Mouse (Mus musculus) MEL (cell line): ENCODE data around the gene Cybc1. TPM values are rescaled to one million over a fixed set of nuclear protein-coding genes. Genes with fewer than 3 reads are reported as not detected.

Experiments
- DNase-seq: peaks from one replicate; pipeline ENCODE4 v3.0.0; 2011; ENCODE audit warnings: low read depth, low spot score
- H3K27ac ChIP-seq: 2 replicates; pipeline ENCODE4 v1.5.1; 2012; ENCODE audit warnings: low read depth, mild to moderate bottlenecking, control low read depth, low read length, moderate library complexity; ENCODE audit not compliant: control insufficient read depth
- H3K27me3 ChIP-seq, 2 experiments: fragments of 150-350 bp in 1 of 2; sonication (generic) in 1 of 2; 2 replicates each; pipeline ENCODE4 v1.6.1; 2012; ENCODE audit warnings: low read length in 2 of 2, mild to moderate bottlenecking in 2 of 2, improper control_type of control experiment in 1 of 2, moderate library complexity in 1 of 2; ENCODE audit not compliant: insufficient read depth in 2 of 2, control insufficient read depth in 1 of 2
- H3K36me3 ChIP-seq, 2 experiments: 2 replicates each; pipeline ENCODE4 v1.6.1; 2012 to 2014; ENCODE audit warnings: low read length in 2 of 2, improper control_type of control experiment in 1 of 2, inconsistent platforms in 1 of 2, mild to moderate bottlenecking in 1 of 2; ENCODE audit not compliant: insufficient read depth in 2 of 2, control insufficient read depth in 1 of 2
- H3K4me1 ChIP-seq, 2 experiments: fragments of 150-350 bp in 1 of 2; sonication (generic) in 1 of 2; 2 replicates each; pipeline ENCODE4 v1.6.1; 2012; ENCODE audit warnings: low read length in 2 of 2, improper control_type of control experiment in 1 of 2, mild to moderate bottlenecking in 1 of 2; ENCODE audit not compliant: insufficient read depth in 2 of 2, control insufficient read depth in 1 of 2
- H3K4me3 ChIP-seq, 2 experiments: fragments of 150-350 bp in 1 of 2; sonication (generic) in 1 of 2; 2 replicates each; pipeline ENCODE4 v1.5.1; 2012; ENCODE audit warnings: low read depth in 2 of 2, low read length in 2 of 2, mild to moderate bottlenecking in 2 of 2, moderate library complexity in 2 of 2, control low read depth in 1 of 2, improper control_type of control experiment in 1 of 2; ENCODE audit not compliant: control insufficient read depth in 1 of 2, insufficient read depth in 1 of 2
- H3K79me2 ChIP-seq: 2 replicates; pipeline ENCODE4 v1.6.1; 2012; ENCODE audit warnings: mild to moderate bottlenecking, low read length, moderate library complexity; ENCODE audit not compliant: control insufficient read depth, poor library complexity, insufficient read depth
- H3K9ac ChIP-seq: 2 replicates; pipeline ENCODE4 v1.6.1; 2012; ENCODE audit warnings: low read depth, mild to moderate bottlenecking, control low read depth, low read length, moderate library complexity; ENCODE audit not compliant: control insufficient read depth, poor library complexity, severe bottlenecking
- H3K9me3 ChIP-seq: fragments of 150-350 bp; sonication (generic); replicated peaks from 2 replicates; pipeline ENCODE4 v1.6.1; 2012; ENCODE audit warnings: mild to moderate bottlenecking, low read length, improper control_type of control experiment, moderate library complexity; ENCODE audit not compliant: insufficient read depth
- BHLHE40 ChIP-seq: IDR thresholded peaks from 2 replicates; pipeline ENCODE4 v1.6.1; 2012; ENCODE audit warnings: low read depth, mild to moderate bottlenecking, inconsistent platforms, low read length, improper control_type of control experiment, borderline replicate concordance
- CHD1 ChIP-seq: IDR thresholded peaks from 2 replicates; pipeline ENCODE4 v1.6.1; 2012; ENCODE audit warnings: low read depth, mild to moderate bottlenecking, inconsistent platforms, low read length, improper control_type of control experiment
- CTCF ChIP-seq, 3 experiments: IDR thresholded peaks in 2 of 3; conservative IDR thresholded peaks in 1 of 3; 2 replicates each; pipeline ENCODE4 v1.5.1; 2011 to 2012; ENCODE audit warnings: low read length in 3 of 3, low read depth in 2 of 3, mild to moderate bottlenecking in 2 of 3, improper control_type of control experiment in 1 of 3, inconsistent platforms in 1 of 3, mixed read lengths in 1 of 3, moderate library complexity in 1 of 3; ENCODE audit not compliant: control insufficient read depth in 1 of 3, insufficient read depth in 1 of 3, poor library complexity in 1 of 3, severe bottlenecking in 1 of 3
- E2F4 ChIP-seq: IDR thresholded peaks from 2 replicates; pipeline ENCODE4 v1.6.1; 2011; ENCODE audit warnings: low read depth, low read length, improper control_type of control experiment, borderline replicate concordance
- ETS1 ChIP-seq: IDR thresholded peaks from 2 replicates; pipeline ENCODE4 v1.6.1; 2012; ENCODE audit warnings: low read depth, mild to moderate bottlenecking, inconsistent platforms, low read length, improper control_type of control experiment, moderate library complexity
- GABPA ChIP-seq: IDR thresholded peaks from 2 replicates; pipeline ENCODE4 v1.6.1; 2012; ENCODE audit warnings: low read depth, mild to moderate bottlenecking, inconsistent platforms, low read length, improper control_type of control experiment, moderate library complexity
- GATA1 ChIP-seq: IDR thresholded peaks from 2 replicates; pipeline ENCODE4 v1.6.1; 2011; ENCODE audit warnings: low read depth, low read length, improper control_type of control experiment
- KAT2A ChIP-seq: conservative IDR thresholded peaks from 2 replicates; pipeline ENCODE4 v1.6.1; 2012; ENCODE audit warnings: low read depth, low read length, improper control_type of control experiment, inconsistent platforms
- MAX ChIP-seq: IDR thresholded peaks from 2 replicates; pipeline ENCODE4 v1.6.1; 2011; ENCODE audit warnings: low read length, improper control_type of control experiment
- MAZ ChIP-seq: IDR thresholded peaks from 2 replicates; pipeline ENCODE4 v1.6.1; 2012; ENCODE audit warnings: low read depth, mild to moderate bottlenecking, inconsistent platforms, low read length, improper control_type of control experiment
- MEF2A ChIP-seq: IDR thresholded peaks from 2 replicates; pipeline ENCODE4 v1.6.1; 2014; ENCODE audit warnings: low read depth, mild to moderate bottlenecking, inconsistent platforms, low read length, improper control_type of control experiment; ENCODE audit not compliant: poor library complexity, insufficient replicate concordance, severe bottlenecking; ENCODE audit errors: extremely low read depth
- MYC ChIP-seq: IDR thresholded peaks from 2 replicates; pipeline ENCODE4 v1.6.1; 2011; ENCODE audit warnings: low read depth, mild to moderate bottlenecking, low read length, improper control_type of control experiment, moderate library complexity
- POLR2A ChIP-seq, 2 experiments: IDR thresholded peaks; 2 replicates each; pipeline ENCODE4 v1.6.1; 2011 to 2012; ENCODE audit warnings: low read length in 2 of 2, mild to moderate bottlenecking in 2 of 2, control low read depth in 1 of 2, improper control_type of control experiment in 1 of 2, low read depth in 1 of 2, moderate library complexity in 1 of 2; ENCODE audit not compliant: control insufficient read depth in 1 of 2, insufficient read depth in 1 of 2, poor library complexity in 1 of 2
- RAD21 ChIP-seq: IDR thresholded peaks from 2 replicates; pipeline ENCODE4 v1.6.1; 2011; ENCODE audit warnings: mild to moderate bottlenecking, low read depth, low read length, improper control_type of control experiment
- RCOR1 ChIP-seq: IDR thresholded peaks from 2 replicates; pipeline ENCODE4 v1.6.1; 2012; ENCODE audit warnings: low read depth, mild to moderate bottlenecking, inconsistent platforms, low read length, improper control_type of control experiment
- SIN3A ChIP-seq: IDR thresholded peaks from 2 replicates; pipeline ENCODE4 v1.6.1; 2012; ENCODE audit warnings: low read length, improper control_type of control experiment, inconsistent platforms
- SMC3 ChIP-seq: IDR thresholded peaks from 2 replicates; pipeline ENCODE4 v1.6.1; 2011; ENCODE audit warnings: low read depth, low read length, improper control_type of control experiment
- TAL1 ChIP-seq: IDR thresholded peaks from 2 replicates; pipeline ENCODE4 v1.6.1; 2012; ENCODE audit warnings: mild to moderate bottlenecking, inconsistent platforms, low read length, moderate library complexity, mixed read lengths
- UBTF ChIP-seq: IDR thresholded peaks from 2 replicates; pipeline ENCODE4 v1.6.1; 2012; ENCODE audit warnings: low read depth, mild to moderate bottlenecking, inconsistent platforms, low read length, improper control_type of control experiment, moderate library complexity, borderline replicate concordance; ENCODE audit not compliant: insufficient read depth
- USF1 ChIP-seq: IDR thresholded peaks from 2 replicates; pipeline ENCODE4 v1.6.1; 2014; ENCODE audit warnings: low read depth, mild to moderate bottlenecking, inconsistent platforms, low read length, improper control_type of control experiment, moderate library complexity
- ZC3H11A ChIP-seq: IDR thresholded peaks from 2 replicates; pipeline ENCODE4 v1.6.1; 2012; ENCODE audit warnings: low read depth, mild to moderate bottlenecking, inconsistent platforms, low read length, improper control_type of control experiment
- ZNF384 ChIP-seq: IDR thresholded peaks from 2 replicates; pipeline ENCODE4 v1.6.1; 2012; ENCODE audit warnings: low read depth, mild to moderate bottlenecking, inconsistent platforms, low read length, improper control_type of control experiment
- polyA plus RNA-seq, 2 experiments: library from polyadenylated mRNA; stranded (reverse) in 1 of 2; unstranded in 1 of 2; fragments of >175 nt in 1 of 2; fragments of >200 nt in 1 of 2; gene quantifications; 2 replicates each; pipeline versions ENCODE4 v1.2.1 to v1.2.4; 2012; ENCODE audit warnings: low replicate concordance in 2 of 2, low read depth in 1 of 2; ENCODE audit not compliant: insufficient read length in 2 of 2, insufficient read depth in 1 of 2, missing spikeins in 1 of 2
- total RNA-seq: library from RNA; depleted of rRNA; stranded (reverse); fragments of 300-350 nt; gene quantifications from 2 replicates; pipeline ENCODE4 v1.2.3, GENCODE M21; 2012

The Cybc1 gene
- total and polyA plus RNA-seq, 3 experiments: 43.6 to 46.1 TPM; not detected in 1

GRCm38 (mm10) chr11:121176285-121177270 lies 52.5 kb downstream of the Cybc1 start:
- H3K27me3 ChIP-seq: no peaks in the 10 kb centered on the region
- H3K36me3 ChIP-seq: no peaks in the 10 kb centered on the region
- DNase-seq: peak; percentile 78
- H3K79me2 ChIP-seq: no peaks in the 10 kb centered on the region
- H3K27ac ChIP-seq: no peak overlapping the region
- no peaks in the 10 kb centered on the region for H3K9me3 ChIP-seq
- H3K9ac ChIP-seq: no peak overlapping the region
- TF ChIP-seq MAX: no peak
- no peak for TF ChIP-seq MEF2A
- TF ChIP-seq CTCF (IDR thresholded peaks at IDR 0.05 in 2 of 3, conservative IDR thresholded peaks at IDR 0.05 in 1 of 3; ENCODE audit: control insufficient read depth in 1 of 3, insufficient read depth in 1 of 3, low read depth in 2 of 3, low read length in 3 of 3, poor library complexity in 1 of 3, severe bottlenecking in 1 of 3): peak; percentile 93 to 97 (median 97)
- TF ChIP-seq RCOR1: no peak
- no peak for TF ChIP-seq USF1
- no peak for TF ChIP-seq KAT2A
- no peak for TF ChIP-seq BHLHE40
- peak; percentile 59 for TF ChIP-seq ZC3H11A
- peak; percentile 79 for TF ChIP-seq SMC3
- peak; percentile 69; the same call in 1 of the 2 replicates for TF ChIP-seq MAZ
- no peak for TF ChIP-seq E2F4
- TF ChIP-seq GABPA: no peak
- no peak for TF ChIP-seq ETS1
- TF ChIP-seq GATA1: no peak
- TF ChIP-seq MYC: 0 out of 2 replicates have a peak, but pooled peaks have one; percentile 39
- peak; percentile 73 for TF ChIP-seq RAD21
- TF ChIP-seq UBTF: no peak
- TF ChIP-seq SIN3A: peak; percentile 26; the same call in 1 of the 2 replicates
- TF ChIP-seq TAL1: no peak
- H3K4me3 ChIP-seq: no peak overlapping the region
- H3K4me1 ChIP-seq: no peaks in the 10 kb centered on the region

GRCm38 (mm10) chr11:121174234-121174633 lies 54.9 kb downstream of the Cybc1 start:
- Histone ChIP-seq H3K36me3 (no peaks in the 10 kb centered on the region), H3K9me3 (no peaks in the 10 kb centered on the region), H3K27ac (no peak overlapping the region), H3K79me2 (no peaks in the 10 kb centered on the region), H3K4me3 (no peak overlapping the region), H3K4me1 (no peaks in the 10 kb centered on the region), H3K9ac (no peak overlapping the region), H3K27me3 (peaks cover 1 to 7% of the 10 kb centered on the region in 2 experiments; a peak in 3 of 4 replicates)
- TF ChIP-seq RAD21 (no peak), SIN3A (no peak), RCOR1 (no peak), CHD1 (no peak), MYC (no peak), POLR2A (IDR thresholded peaks at IDR 0.05; ENCODE audit: control insufficient read depth in 1 of 2, insufficient read depth in 1 of 2, low read depth in 1 of 2, low read length in 2 of 2, poor library complexity in 1 of 2) (no peak), MAZ (no peak), ZNF384 (no peak)
- no peak for DNase-seq
